Mouse (Mus musculus): ENCODE measurements around the gene Vmn2r80. TPM values are rescaled to one million over a fixed set of nuclear protein-coding genes. Genes with fewer than 3 reads are reported as not detected.

The Vmn2r80 gene
- polyA plus RNA-seq, 1 experiment from 2014 or later = not detected

DNA sequence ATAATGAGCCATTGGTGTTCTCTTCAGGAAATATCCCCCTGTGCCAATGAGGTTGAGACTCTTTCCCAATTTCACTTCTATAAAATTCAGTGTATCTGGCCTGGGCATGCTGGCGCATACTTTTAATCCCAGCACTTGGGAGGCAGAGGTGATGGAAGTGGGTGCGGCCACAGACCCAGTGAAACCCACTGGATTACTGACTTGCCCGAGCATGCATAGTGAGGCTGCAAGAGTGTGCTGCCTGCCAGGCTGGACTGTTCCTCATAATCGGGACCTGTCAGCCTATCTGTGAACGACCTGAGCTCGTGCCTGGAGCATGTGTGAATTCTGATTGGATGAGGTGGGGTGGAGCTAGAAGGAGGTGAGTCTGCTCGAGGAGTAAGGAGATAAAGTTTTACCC lies 73.6 kb downstream of the Vmn2r80 start:
- Histone ChIP-seq H3K27ac (no peak overlapping the region), H3K4me1 (replicated peaks) (no peaks in the 10 kb centered on the region), H3K27me3 (no peaks in the 10 kb centered on the region), H3K9me3 (no peaks in the 10 kb centered on the region), H3K36me3 (no peaks in the 10 kb centered on the region), H3K4me2 (no peak overlapping the region), H3K9ac (replicated peaks) (no peak overlapping the region), H3K4me3 (replicated peaks) (no peak overlapping the region)
- ATAC-seq (ENCODE audit: insufficient number of reproducible peaks, insufficient read depth, low FRiP score, low TSS enrichment, low read depth) = no peak
- 68% methylated on average over 7 of the region's 7 CpGs for WGBS

Other genes with a start within 250 kb of the Vmn2r80 start
- not detected in 2 replicates for gene Olfr1354, start 235.6 kb upstream of the Vmn2r80 start, polyA plus RNA-seq (2016; fragmentation: Nextera tagmentation; extraction: Ambion mirVana)
- not detected in 2 replicates for gene Olfr8, start 198.1 kb upstream of the Vmn2r80 start, polyA plus RNA-seq (2016; fragmentation: Nextera tagmentation; extraction: Ambion mirVana)
- not detected in 2 replicates for gene Olfr1353, start 185.5 kb upstream of the Vmn2r80 start, polyA plus RNA-seq (2016; fragmentation: Nextera tagmentation; extraction: Ambion mirVana)
- not detected in 2 replicates for gene Olfr1352, start 167.7 kb upstream of the Vmn2r80 start, polyA plus RNA-seq (2016; fragmentation: Nextera tagmentation; extraction: Ambion mirVana)
- gene Olfr1351, start 136.3 kb upstream of the Vmn2r80 start, polyA plus RNA-seq (2016; fragmentation: Nextera tagmentation; extraction: Ambion mirVana) = not detected in 2 replicates
- gene Olfr57, start 120.0 kb upstream of the Vmn2r80 start, polyA plus RNA-seq (2016; fragmentation: Nextera tagmentation; extraction: Ambion mirVana) = 0.13 TPM in 1 of 2 replicates, not detected in the other
- gene 2610008E11Rik, start 51.2 kb upstream of the Vmn2r80 start, polyA plus RNA-seq (2016; fragmentation: Nextera tagmentation; extraction: Ambion mirVana) = 51.1 and 54.9 TPM in 2 replicates
- not detected in 2 replicates for gene Vmn2r81, start 98.9 kb downstream of the Vmn2r80 start, polyA plus RNA-seq (2016; fragmentation: Nextera tagmentation; extraction: Ambion mirVana)
- not detected in 2 replicates for gene Vmn2r82, start 207.8 kb downstream of the Vmn2r80 start, polyA plus RNA-seq (2016; fragmentation: Nextera tagmentation; extraction: Ambion mirVana)

All from limb, embryonic 12.5 days (tissue).